Mouse (Mus musculus) forebrain, embryonic 11.5 days (tissue): ENCODE results near the gene Ankrd13c. TPM values are rescaled to one million over a fixed set of nuclear protein-coding genes. Genes with fewer than 3 reads are reported as not detected.

Source experiments
- ATAC-seq: fragments of 200-750 bp; cut with Nextera tagmentation; replicated peaks from 2 replicates; pipeline ENCODE4 v1.8.0; 2017; ENCODE audit warnings: moderate TSS enrichment; ENCODE audit not compliant: low FRiP score
- DNase-seq: peaks from one replicate; pipeline ENCODE4 v3.0.0-alpha.2; 2017; ENCODE audit warnings: low spot score
- H3K27ac ChIP-seq: fragments of 300-500 bp; sonication (generic); 2 replicates; pipeline ENCODE4 v1.5.1; 2014; ENCODE audit warnings: low read depth, low read length
- H3K27me3 ChIP-seq: fragments of 300-500 bp; sonication (generic); 2 replicates; pipeline ENCODE4 v1.6.1; 2014; ENCODE audit warnings: mild to moderate bottlenecking, low read length, mixed read lengths; ENCODE audit not compliant: control insufficient read depth, insufficient read depth
- H3K36me3 ChIP-seq: fragments of 300-500 bp; sonication (generic); 2 replicates; pipeline ENCODE4 v1.6.1; 2014; ENCODE audit warnings: mild to moderate bottlenecking, low read length, moderate library complexity, mixed read lengths; ENCODE audit not compliant: control insufficient read depth, insufficient read depth
- H3K4me1 ChIP-seq: fragments of 300-500 bp; sonication (generic); replicated peaks from 2 replicates; pipeline ENCODE4 v1.6.1; 2014; ENCODE audit warnings: low read length, mixed read lengths; ENCODE audit not compliant: control insufficient read depth, insufficient read depth
- H3K4me2 ChIP-seq: fragments of 300-500 bp; sonication (generic); 2 replicates; pipeline ENCODE4 v1.6.1; 2014; ENCODE audit warnings: low read depth, mild to moderate bottlenecking, low read length, moderate library complexity, mixed read lengths; ENCODE audit not compliant: severe bottlenecking
- H3K4me3 ChIP-seq: fragments of 300-500 bp; sonication (generic); 2 replicates; pipeline ENCODE4 v1.5.1; 2014; ENCODE audit warnings: low read depth, low read length
- H3K9ac ChIP-seq: fragments of 300-500 bp; sonication (generic); 2 replicates; pipeline ENCODE4 v1.6.1; 2014; ENCODE audit warnings: low read length
- H3K9me3 ChIP-seq: fragments of 300-500 bp; sonication (generic); 2 replicates; pipeline ENCODE4 v1.6.1; 2016; ENCODE audit warnings: low read length, mixed read lengths; ENCODE audit not compliant: control insufficient read depth
- WGBS: fragments of 180-500 bp; shearing (Covaris S2); extraction: QIAGEN DNeasy Blood & Tissue Kit; methylation state at CpG from one replicate; pipeline ENCODE4 v1.1.7; 2014; 5-methylcytosine and 5-hydroxymethylcytosine counted together
- polyA plus RNA-seq: library from polyadenylated mRNA; unstranded; fragments of >200 nt; fragmentation: Nextera tagmentation; extraction: Ambion mirVana; gene quantifications from 2 replicates; pipeline ENCODE4 v1.2.1, GENCODE M21; 2014

The Ankrd13c gene
- polyA plus RNA-seq, result 26.3 and 28.5 TPM in 2 replicates

DNA sequence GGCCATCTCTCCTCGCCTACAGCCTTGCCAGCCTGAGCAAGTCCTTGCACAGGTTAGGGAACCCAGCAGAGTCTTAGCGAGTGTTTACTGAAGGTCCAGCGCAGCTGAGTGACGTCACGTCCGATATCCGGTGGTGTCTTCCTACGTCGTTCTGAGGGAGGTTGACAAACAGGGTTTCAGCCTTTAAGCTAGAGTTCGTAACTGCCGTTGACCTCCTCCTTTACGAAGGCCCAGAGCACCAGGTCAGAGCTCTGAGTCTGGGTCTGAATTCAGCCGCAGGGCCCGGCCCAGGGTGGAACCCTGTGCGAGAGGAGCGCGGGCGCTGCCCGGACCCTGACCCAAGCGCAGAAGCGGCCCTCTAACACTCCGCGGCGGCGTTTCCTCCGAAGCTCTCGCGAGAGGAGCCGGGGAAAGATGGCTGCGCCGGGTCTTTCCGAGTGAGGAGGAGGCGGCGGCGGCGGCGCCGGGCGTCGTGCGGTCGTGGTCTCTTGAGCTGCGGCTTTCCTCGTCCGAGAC, at the start of gene Ankrd13c:
Gene Ankrd13c, plus strand, starts transcription at position 397 of the 516 bp plus-strand sequence.
- no peaks in the 10 kb centered on the region for H3K9me3 ChIP-seq
- DNase-seq (peak; percentile 95), ATAC-seq (peak; percentile 97)
- H3K27me3 ChIP-seq, result no peaks in the 10 kb centered on the region
- H3K4me1 ChIP-seq, result no peaks in the 10 kb centered on the region
- no peaks in the 10 kb centered on the region for H3K36me3 ChIP-seq
- peak within 1 kb of the TSS; percentile 88 for H3K27ac ChIP-seq
- H3K4me2 ChIP-seq, result peak within 1 kb of the TSS; percentile 89
- WGBS, result 0% methylated on average over 31 of the region's 45 CpGs
- H3K4me3 ChIP-seq, result peak within 1 kb of the TSS; percentile 93
- peak within 1 kb of the TSS; percentile 96 for H3K9ac ChIP-seq

DNA sequence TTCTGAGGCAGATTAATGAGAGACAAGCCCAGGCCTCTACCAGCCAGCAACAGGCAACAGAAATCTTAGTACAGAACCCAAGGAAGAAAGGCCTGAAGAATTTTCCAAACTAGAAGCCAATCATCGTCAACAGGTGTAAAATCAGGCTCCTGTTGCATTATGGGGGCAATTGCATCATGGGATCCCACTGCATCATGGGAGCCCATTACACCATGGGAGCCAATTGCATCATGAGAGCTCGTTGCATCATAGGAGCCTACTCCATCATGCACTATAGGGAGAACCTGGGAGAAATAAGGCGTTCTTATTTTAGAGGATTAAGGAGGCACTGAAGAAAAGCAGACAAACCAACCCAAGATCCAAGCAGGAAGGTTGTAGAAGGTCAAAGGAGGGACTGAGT, 49.4 kb upstream of the Ankrd13c start:
- Histone ChIP-seq H3K9me3 (no peaks in the 10 kb centered on the region), H3K4me2 (no peak overlapping the region), H3K4me1 (no peaks in the 10 kb centered on the region), H3K27me3 (no peaks in the 10 kb centered on the region), H3K36me3 (no peaks in the 10 kb centered on the region), H3K4me3 (no peak overlapping the region), H3K27ac (no peak overlapping the region), H3K9ac (no peak overlapping the region)
- 83% methylated on average over 3 of the region's 3 CpGs for WGBS
- ATAC-seq (no peak), DNase-seq (no peak)

DNA sequence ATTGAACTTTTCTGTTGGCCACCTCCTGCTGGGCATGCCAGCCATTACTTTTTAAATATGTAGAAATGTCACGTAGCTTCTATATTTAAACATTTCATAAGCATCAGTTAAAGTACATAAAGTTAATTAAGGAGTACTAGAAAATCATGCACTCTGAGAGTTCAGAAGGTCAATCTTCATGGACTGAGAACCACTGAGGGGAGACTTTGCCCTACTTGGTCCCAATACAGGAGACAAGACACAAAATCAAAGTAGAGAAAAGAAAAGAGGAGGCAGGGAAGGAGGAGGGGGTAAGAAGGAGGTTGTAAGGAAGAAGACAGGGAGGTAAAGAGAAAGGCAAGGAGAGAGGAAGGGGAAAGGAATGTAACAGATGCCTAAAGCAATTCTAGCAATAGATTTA, 47.1 kb upstream of the Ankrd13c start:
- Histone ChIP-seq H3K4me3 (no peak overlapping the region), H3K9me3 (no peaks in the 10 kb centered on the region), H3K4me2 (no peak overlapping the region), H3K27me3 (no peaks in the 10 kb centered on the region), H3K27ac (no peak overlapping the region), H3K9ac (no peak overlapping the region), H3K4me1 (no peaks in the 10 kb centered on the region), H3K36me3 (no peaks in the 10 kb centered on the region)
- DNase-seq (no peak), ATAC-seq (no peak)
- WGBS, result 93% methylated on average over 1 of the region's 1 CpGs

DNA sequence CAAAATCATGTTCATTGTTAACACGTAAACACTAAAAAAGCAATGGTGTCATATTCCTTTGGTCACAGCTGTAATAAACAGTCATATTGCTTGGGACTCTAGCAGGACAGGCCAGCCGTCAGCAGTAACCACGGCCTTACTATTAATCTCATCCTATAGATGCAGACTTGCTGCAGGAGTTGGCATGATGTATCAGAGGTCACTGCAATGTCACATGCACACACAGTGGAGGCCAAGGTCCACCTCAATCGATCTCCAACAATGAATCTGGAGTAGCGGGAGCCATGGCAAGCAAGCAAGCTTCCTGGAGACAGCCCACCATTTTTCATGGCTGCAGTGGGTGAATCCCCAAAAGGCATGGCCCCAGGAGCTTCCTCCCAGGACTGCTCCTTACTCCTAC, 45.3 kb upstream of the Ankrd13c start:
- WGBS, result 87% methylated on average over 5 of the region's 5 CpGs
- no peak overlapping the region for H3K4me2 ChIP-seq
- no peak overlapping the region for H3K27ac ChIP-seq
- H3K4me1 ChIP-seq, result no peaks in the 10 kb centered on the region
- DNase-seq (no peak), ATAC-seq (no peak)
- no peaks in the 10 kb centered on the region for H3K9me3 ChIP-seq
- H3K27me3 ChIP-seq, result no peaks in the 10 kb centered on the region
- no peak overlapping the region for H3K9ac ChIP-seq
- H3K4me3 ChIP-seq, result no peak overlapping the region
- no peaks in the 10 kb centered on the region for H3K36me3 ChIP-seq

DNA sequence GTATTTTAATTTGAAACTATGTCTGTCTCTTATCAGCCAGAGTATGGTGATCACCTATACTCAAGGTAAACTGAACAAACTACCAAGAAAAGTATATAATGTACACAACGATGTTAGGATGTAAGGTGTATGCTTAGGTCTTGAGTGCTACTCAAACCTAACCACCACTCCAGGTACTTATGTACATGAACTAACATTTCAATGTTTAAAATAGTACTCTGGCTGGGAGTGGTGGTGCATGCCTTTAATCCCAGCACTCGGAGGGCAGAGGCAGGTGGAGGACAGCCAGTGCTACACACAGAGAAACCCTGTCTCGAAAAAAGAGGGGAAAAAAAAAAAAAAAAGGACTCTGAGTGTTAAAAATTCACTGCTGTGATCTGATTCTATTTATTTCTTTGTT, 38.9 kb upstream of the Ankrd13c start:
- no peaks in the 10 kb centered on the region for H3K27me3 ChIP-seq
- no peak overlapping the region for H3K4me2 ChIP-seq
- no peak for ATAC-seq
- no peak overlapping the region for H3K4me3 ChIP-seq
- no peak overlapping the region for H3K9ac ChIP-seq
- DNase-seq, result no peak
- H3K9me3 ChIP-seq, result no peaks in the 10 kb centered on the region
- no peaks in the 10 kb centered on the region for H3K36me3 ChIP-seq
- WGBS, result 79% methylated on average over 3 of the region's 3 CpGs
- no peaks in the 10 kb centered on the region for H3K4me1 ChIP-seq
- H3K27ac ChIP-seq, result no peak overlapping the region

DNA sequence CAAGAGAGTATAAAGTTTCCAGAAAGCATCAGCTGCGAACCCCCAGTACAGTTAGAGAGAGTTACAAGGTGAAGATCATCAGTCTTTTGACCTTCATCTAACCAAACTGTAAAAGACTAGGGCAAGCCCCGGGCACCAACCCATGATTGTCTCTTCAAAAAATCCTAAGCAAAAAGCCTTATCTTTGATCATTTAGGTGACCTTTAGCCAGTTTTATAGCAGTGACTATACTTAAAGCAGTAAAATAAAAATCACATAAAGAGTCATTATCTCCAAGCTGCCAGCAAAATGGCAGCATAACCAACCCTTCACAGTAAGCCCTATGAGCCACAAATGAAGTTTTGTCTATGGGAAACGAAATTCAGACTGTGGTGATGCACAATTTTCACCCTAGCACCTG, 36.8 kb upstream of the Ankrd13c start:
- no peak overlapping the region for H3K27ac ChIP-seq
- no peaks in the 10 kb centered on the region for H3K36me3 ChIP-seq
- no peaks in the 10 kb centered on the region for H3K9me3 ChIP-seq
- no peak overlapping the region for H3K4me2 ChIP-seq
- H3K27me3 ChIP-seq, result no peaks in the 10 kb centered on the region
- ATAC-seq (no peak), DNase-seq (no peak)
- no peak overlapping the region for H3K9ac ChIP-seq
- WGBS, result 83% methylated on average over 3 of the region's 3 CpGs
- no peaks in the 10 kb centered on the region for H3K4me1 ChIP-seq
- H3K4me3 ChIP-seq, result no peak overlapping the region

DNA sequence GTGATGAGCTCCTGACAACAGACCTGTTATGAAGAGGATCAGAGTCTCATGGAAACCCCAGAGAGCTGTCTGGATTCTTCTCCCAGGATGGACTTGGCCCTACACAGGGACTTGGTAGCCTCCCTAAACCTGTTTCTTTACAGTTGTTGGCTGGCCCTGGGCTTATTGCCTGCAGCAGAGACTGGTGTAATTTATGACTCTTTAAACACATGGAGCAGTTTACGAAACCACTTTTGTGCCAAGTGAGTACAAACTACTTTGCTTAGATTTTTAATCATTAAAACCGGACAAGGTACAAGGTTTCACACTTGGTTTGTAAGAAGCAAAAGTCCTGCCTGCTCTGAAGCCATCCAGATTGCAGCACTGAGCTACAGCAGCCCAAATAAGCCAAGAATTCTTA, 34.9 kb upstream of the Ankrd13c start:
- ATAC-seq (no peak), DNase-seq (no peak)
- H3K4me2 ChIP-seq, result no peak overlapping the region
- no peaks in the 10 kb centered on the region for H3K27me3 ChIP-seq
- H3K9ac ChIP-seq, result no peak overlapping the region
- H3K36me3 ChIP-seq, result no peaks in the 10 kb centered on the region
- H3K9me3 ChIP-seq, result no peaks in the 10 kb centered on the region
- no peak overlapping the region for H3K27ac ChIP-seq
- no peak overlapping the region for H3K4me3 ChIP-seq
- 96% methylated on average over 2 of the region's 2 CpGs for WGBS
- H3K4me1 ChIP-seq, result no peaks in the 10 kb centered on the region

DNA sequence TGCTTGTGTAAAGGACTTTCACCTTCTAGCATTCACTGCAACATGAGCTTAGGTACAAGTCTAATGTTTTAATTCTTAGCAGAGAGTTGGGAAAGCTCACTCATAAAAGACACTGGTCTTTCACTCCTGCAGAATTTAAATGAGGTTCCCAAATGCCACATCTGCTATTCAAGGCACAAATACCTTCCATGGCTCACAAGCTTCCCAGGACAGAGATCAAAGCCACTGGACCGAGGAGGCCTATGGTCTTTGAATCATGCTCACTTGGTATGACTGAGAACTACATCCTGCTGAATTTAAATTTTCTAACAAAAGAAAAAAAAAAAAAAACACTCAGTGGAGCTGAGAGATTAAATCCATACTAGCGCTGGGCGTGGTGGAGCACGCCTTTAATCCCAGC, 30.7 kb upstream of the Ankrd13c start:
- 83% methylated on average over 4 of the region's 4 CpGs for WGBS
- Histone ChIP-seq H3K36me3 (no peaks in the 10 kb centered on the region), H3K9ac (no peak overlapping the region), H3K4me3 (no peak overlapping the region), H3K9me3 (no peaks in the 10 kb centered on the region), H3K4me1 (no peaks in the 10 kb centered on the region), H3K4me2 (no peak overlapping the region), H3K27ac (no peak overlapping the region), H3K27me3 (no peaks in the 10 kb centered on the region)
- ATAC-seq, result no peak
- DNase-seq, result no peak

DNA sequence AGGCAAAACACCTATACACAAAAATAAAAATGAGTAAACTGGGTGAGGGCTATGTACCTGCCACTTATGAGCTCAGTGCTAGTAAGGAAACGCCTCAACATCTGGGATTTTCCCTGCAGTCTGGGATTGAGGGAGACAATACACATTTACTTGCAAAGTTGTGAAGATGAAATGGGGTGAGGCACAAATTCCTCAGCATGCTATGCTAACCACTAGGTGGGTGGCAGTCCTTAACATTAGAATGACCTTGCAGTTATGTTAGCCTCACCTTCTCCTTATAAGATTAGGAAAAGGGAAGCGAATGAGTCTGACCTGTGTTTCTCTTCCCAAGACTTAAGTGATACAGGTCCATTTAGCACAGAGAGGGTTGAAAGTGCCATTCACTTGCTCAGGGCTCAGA, 25.7 kb upstream of the Ankrd13c start:
- H3K4me1 ChIP-seq, result no peaks in the 10 kb centered on the region
- no peaks in the 10 kb centered on the region for H3K9me3 ChIP-seq
- no peaks in the 10 kb centered on the region for H3K27me3 ChIP-seq
- no peak overlapping the region for H3K4me3 ChIP-seq
- no peak overlapping the region for H3K4me2 ChIP-seq
- H3K27ac ChIP-seq, result no peak overlapping the region
- WGBS, result 92% methylated on average over 2 of the region's 2 CpGs
- H3K36me3 ChIP-seq, result no peaks in the 10 kb centered on the region
- DNase-seq, result no peak
- H3K9ac ChIP-seq, result no peak overlapping the region
- ATAC-seq, result no peak
